Mouse (Mus musculus) intestine, postnatal 0 days (tissue): Measurements from ENCODE around the gene Rsph14. TPM values are rescaled to one million over a fixed set of nuclear protein-coding genes. Genes with fewer than 3 reads are reported as not detected.

ENCODE experiments used
- ATAC-seq: fragments of 200-750 bp; cut with Nextera tagmentation; 2 replicates; pipeline ENCODE4 v1.8.0; 2017; ENCODE audit warnings: mild to moderate bottlenecking, moderate TSS enrichment, moderate library complexity
- H3K27ac ChIP-seq: fragments of 300-500 bp; sonication (generic); 2 replicates; pipeline ENCODE4 v1.5.1; 2014; ENCODE audit warnings: mild to moderate bottlenecking, low read depth, low read length, moderate library complexity
- H3K27me3 ChIP-seq: fragments of 300-500 bp; sonication (generic); replicated peaks from 2 replicates; pipeline ENCODE4 v1.6.1; 2014; ENCODE audit warnings: low read length, mixed read lengths; ENCODE audit not compliant: control insufficient read depth, insufficient read depth
- H3K36me3 ChIP-seq: fragments of 300-500 bp; sonication (generic); 2 replicates; pipeline ENCODE4 v1.6.1; 2014; ENCODE audit warnings: mild to moderate bottlenecking, moderate library complexity; ENCODE audit not compliant: control insufficient read depth, insufficient read depth
- H3K4me1 ChIP-seq: fragments of 300-500 bp; sonication (generic); replicated peaks from 2 replicates; pipeline ENCODE4 v1.6.1; 2014; ENCODE audit warnings: antibody characterized with exemption, low read length, mixed read lengths; ENCODE audit not compliant: control insufficient read depth, insufficient read depth
- H3K4me2 ChIP-seq: fragments of 300-500 bp; sonication (generic); replicated peaks from 2 replicates; pipeline ENCODE4 v1.6.1; 2014; ENCODE audit warnings: low read depth, mild to moderate bottlenecking, moderate library complexity
- H3K4me3 ChIP-seq: fragments of 300-500 bp; sonication (generic); 2 replicates; pipeline ENCODE4 v1.5.1; 2014; ENCODE audit warnings: low read depth, low read length
- H3K9ac ChIP-seq: fragments of 300-500 bp; sonication (generic); 2 replicates; pipeline ENCODE4 v1.6.1; 2014; ENCODE audit warnings: mild to moderate bottlenecking, low read depth, low read length
- H3K9me3 ChIP-seq: fragments of 300-500 bp; sonication (generic); 2 replicates; pipeline ENCODE4 v1.6.1; 2016; ENCODE audit warnings: mixed run types; ENCODE audit not compliant: control insufficient read depth
- CTCF ChIP-seq: sonication (generic); IDR thresholded peaks from 2 replicates; pipeline ENCODE4 v1.5.1; 2016; ENCODE audit warnings: low read depth, mild to moderate bottlenecking, control low read depth, antibody characterized with exemption, moderate library complexity
- WGBS: fragments of 180-500 bp; shearing (Covaris S2); extraction: QIAGEN DNeasy Blood & Tissue Kit; methylation state at CpG from one replicate; pipeline ENCODE4 v1.1.7; 2014; 5-methylcytosine and 5-hydroxymethylcytosine counted together
- polyA plus RNA-seq: library from polyadenylated mRNA; unstranded; fragments of >200 nt; fragmentation: Nextera tagmentation; extraction: Ambion mirVana; gene quantifications from 2 replicates; pipeline ENCODE4 v1.2.1, GENCODE M21; 2015

The Rsph14 gene
- polyA plus RNA-seq, 1 experiment from 2014 or later: not detected

DNA sequence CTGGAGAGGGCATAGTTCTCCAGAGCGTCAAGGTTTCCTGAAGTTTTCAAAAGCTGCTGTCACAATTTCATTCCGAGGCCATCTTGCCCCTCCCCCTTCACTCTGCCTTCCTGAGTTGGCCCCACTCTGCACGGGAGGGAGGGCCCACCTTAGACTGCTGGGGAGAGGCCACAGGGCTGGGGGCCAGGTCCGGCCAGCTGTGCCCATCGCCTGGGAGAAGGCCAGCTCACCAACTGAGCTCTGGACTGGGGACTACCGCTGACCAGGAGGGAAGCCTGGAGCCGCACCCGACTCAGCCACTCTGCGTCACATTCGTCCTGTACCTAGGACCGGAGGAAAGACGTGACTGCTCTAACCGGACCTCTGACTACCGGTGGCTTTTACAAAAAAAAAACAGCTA is 16.9 kb downstream of the Rsph14 start:
- H3K4me3 ChIP-seq: no peak overlapping the region
- no peak for ATAC-seq
- no peaks in the 10 kb centered on the region for H3K9me3 ChIP-seq

DNA sequence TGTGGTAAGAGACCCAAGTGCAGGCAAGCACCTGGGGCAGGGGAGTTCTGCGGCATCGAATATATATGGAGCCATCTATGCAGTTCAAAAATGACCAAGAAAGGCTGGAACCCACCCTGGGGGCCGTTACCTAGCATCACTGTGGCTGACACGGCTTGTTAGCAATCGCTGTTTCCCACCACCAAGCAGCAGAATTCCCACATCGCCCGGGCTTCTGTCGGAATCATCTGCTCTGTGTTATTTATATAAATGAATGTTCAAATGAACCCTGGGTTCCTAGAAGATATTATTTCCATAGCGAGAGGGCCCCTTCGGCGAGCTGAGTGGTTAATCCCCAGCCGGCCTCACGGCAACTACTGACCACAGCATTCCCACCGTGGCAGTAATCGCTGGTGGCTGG is 21.7 kb downstream of the Rsph14 start:
- Histone ChIP-seq H3K27ac (no peak overlapping the region), H3K4me1 (no peaks in the 10 kb centered on the region), H3K4me3 (no peak overlapping the region), H3K36me3 (no peaks in the 10 kb centered on the region), H3K9me3 (no peaks in the 10 kb centered on the region), H3K27me3 (no peaks in the 10 kb centered on the region), H3K9ac (no peak overlapping the region), H3K4me2 (no peak overlapping the region)
- no peak for ATAC-seq
- WGBS: 86% methylated on average over 15 of the region's 15 CpGs
- no peak for TF ChIP-seq CTCF

More for the DNA sequence above, 16.9 kb downstream of the Rsph14 start:
- Histone ChIP-seq H3K4me1 (no peaks in the 10 kb centered on the region), H3K9ac (no peak overlapping the region), H3K36me3 (no peaks in the 10 kb centered on the region), H3K4me2 (no peak overlapping the region), H3K27ac (no peak overlapping the region), H3K27me3 (no peaks in the 10 kb centered on the region)
- no peak for TF ChIP-seq CTCF
- 65% methylated on average over 14 of the region's 14 CpGs for WGBS

DNA sequence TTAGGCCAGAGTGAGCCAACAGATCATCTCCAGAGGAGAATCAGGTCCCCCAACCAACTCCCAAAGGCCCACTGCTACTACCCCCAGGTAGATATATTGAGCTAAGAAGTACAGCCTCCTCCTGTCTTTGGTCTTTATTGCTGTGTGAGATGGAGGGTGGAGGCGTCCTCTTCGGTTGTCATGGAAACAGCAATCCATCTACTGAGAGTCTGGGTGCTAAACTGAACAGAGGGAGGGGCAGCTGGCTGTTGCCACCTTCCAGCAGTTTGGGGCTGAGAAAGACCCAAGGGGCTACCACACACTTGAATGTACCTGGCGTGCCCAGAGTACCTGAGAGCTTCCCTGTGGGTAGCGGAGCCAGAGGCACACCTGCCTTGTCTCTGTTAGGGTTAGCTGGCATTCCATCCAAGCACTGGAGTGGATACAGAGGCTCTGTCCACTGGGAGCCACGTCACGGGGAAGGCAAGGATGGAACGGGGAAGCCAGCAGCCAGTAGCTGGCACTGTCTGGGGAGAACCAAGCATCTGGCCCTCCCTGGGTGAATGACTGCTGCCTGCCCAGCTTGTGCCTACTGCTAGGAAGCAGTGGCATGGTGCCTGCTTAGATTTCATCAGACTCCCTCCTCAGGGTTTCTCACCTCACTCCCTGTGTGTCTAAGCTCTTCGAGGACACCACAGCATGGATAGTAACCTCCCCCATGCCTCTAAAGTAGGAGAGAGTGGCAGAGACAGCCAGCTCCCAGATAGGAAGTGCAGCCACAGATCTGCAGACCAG is 25.3 kb downstream of the Rsph14 start:
- no peaks in the 10 kb centered on the region for H3K4me1 ChIP-seq
- no peak for ATAC-seq
- no peaks in the 10 kb centered on the region for H3K9me3 ChIP-seq
- H3K4me2 ChIP-seq: no peak overlapping the region
- no peak overlapping the region for H3K9ac ChIP-seq
- no peaks in the 10 kb centered on the region for H3K27me3 ChIP-seq
- no peak for TF ChIP-seq CTCF
- WGBS: 82% methylated on average over 8 of the region's 8 CpGs
- H3K27ac ChIP-seq: no peak overlapping the region
- H3K36me3 ChIP-seq: no peaks in the 10 kb centered on the region
- H3K4me3 ChIP-seq: no peak overlapping the region

DNA sequence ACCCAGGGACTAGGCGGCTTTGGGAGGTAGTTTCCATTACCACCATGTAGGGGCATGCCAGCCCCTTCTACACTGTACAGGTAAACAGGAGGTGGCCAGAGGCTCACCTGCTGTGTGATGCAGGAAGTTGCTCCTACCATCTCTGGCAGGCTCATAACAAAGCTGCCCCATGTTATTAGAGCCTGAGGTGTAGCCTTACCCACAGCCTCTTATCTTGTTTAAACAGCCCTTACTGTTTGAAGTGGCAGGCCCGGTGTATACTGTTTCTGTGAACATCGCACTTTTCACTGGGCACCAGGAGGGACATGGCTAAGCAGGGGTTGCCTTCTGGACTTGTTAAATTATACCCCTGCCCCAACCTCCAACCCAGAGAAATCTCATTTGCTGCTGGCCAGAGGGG is 28.3 kb downstream of the Rsph14 start:
- H3K27me3 ChIP-seq: no peaks in the 10 kb centered on the region
- TF ChIP-seq CTCF: no peak
- no peak overlapping the region for H3K4me3 ChIP-seq
- H3K9ac ChIP-seq: no peak overlapping the region
- H3K36me3 ChIP-seq: no peaks in the 10 kb centered on the region
- no peak overlapping the region for H3K4me2 ChIP-seq
- H3K27ac ChIP-seq: no peak overlapping the region
- no peaks in the 10 kb centered on the region for H3K4me1 ChIP-seq
- whole genome bisulfite sequencing: 27% methylated on average over 3 of the region's 3 CpGs
- H3K9me3 ChIP-seq: no peaks in the 10 kb centered on the region
- ATAC-seq: no peak

DNA sequence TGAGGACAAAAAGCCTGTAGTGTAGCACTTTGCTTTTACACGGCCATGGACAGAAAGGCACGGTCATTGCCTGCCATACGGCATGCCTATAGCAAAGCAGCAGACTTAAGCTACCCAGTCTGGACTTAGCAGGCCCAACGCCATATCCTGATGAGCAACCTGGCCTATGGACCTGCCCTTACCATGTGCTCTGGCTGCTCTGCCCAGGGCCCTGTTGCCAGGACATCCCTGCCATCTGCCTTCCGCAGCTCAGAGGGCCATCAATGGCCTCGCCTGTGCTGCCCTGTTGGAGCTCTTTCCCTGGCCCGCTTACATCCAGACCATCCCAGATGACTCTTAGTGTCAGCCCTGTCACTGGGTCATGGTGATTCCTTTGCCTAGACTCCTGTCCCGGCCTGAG is 31.0 kb downstream of the Rsph14 start:
- no peaks in the 10 kb centered on the region for H3K9me3 ChIP-seq
- H3K27ac ChIP-seq: no peak overlapping the region
- 91% methylated on average over 8 of the region's 8 CpGs for WGBS
- H3K27me3 ChIP-seq: no peaks in the 10 kb centered on the region
- H3K36me3 ChIP-seq: no peaks in the 10 kb centered on the region
- H3K4me2 ChIP-seq: no peak overlapping the region
- no peak for TF ChIP-seq CTCF
- no peak for ATAC-seq
- no peak overlapping the region for H3K9ac ChIP-seq
- H3K4me3 ChIP-seq: no peak overlapping the region
- no peaks in the 10 kb centered on the region for H3K4me1 ChIP-seq

DNA sequence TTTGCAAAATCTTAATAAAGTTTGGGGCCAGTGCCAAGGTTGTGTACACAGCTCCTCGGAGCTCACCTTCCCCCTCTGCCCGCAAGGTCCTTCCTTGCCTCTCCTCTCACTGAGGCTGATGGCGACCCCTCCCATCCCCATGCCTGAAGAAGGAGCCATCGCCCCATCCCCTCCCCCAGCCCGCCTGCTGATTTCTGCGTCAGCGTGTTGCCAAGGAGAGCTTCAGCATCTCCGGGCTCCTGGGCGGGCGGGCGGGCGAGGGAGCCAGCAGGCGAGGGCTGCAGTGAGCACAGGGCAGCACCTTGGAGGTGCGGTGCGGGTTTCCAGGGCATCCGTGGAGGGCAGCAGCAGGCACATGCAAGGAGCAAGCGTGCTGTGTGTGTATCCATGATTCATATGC is 37.0 kb downstream of the Rsph14 start:
- WGBS: 6% methylated on average over 17 of the region's 17 CpGs
- Histone ChIP-seq H3K36me3 (no peaks in the 10 kb centered on the region), H3K9me3 (no peaks in the 10 kb centered on the region), H3K27me3 (no peaks in the 10 kb centered on the region), H3K27ac (no peak overlapping the region), H3K4me2 (peak overlapping the region; percentile 47), H3K4me1 (no peaks in the 10 kb centered on the region), H3K4me3 (no peak overlapping the region), H3K9ac (no peak overlapping the region)
- no peak for TF ChIP-seq CTCF
- ATAC-seq: peak; percentile 38; the same call in 1 of the 2 replicates

DNA sequence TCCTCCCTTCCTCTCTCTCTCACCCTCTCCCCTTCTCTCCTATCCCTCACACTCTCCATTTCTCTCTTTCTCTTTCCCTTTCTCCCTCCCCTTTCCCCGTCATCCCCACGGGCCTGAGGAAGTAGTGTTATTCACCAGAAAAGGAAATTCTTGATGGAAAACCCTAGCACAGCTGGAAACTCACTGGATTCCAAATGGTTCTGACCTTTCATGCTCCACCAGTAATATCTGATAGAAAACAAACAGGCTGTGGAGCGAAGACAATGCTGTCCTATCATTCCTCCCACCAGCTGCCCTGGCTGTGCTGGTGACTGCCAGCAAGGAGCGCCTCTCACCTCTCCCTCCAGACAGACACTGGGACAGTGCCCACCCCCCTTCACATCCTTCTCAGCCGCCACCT is 37.5 kb downstream of the Rsph14 start:
- Histone ChIP-seq H3K4me1 (no peaks in the 10 kb centered on the region), H3K9me3 (no peaks in the 10 kb centered on the region), H3K36me3 (no peaks in the 10 kb centered on the region), H3K9ac (no peak overlapping the region), H3K4me3 (no peak overlapping the region), H3K27ac (no peak overlapping the region), H3K27me3 (no peaks in the 10 kb centered on the region), H3K4me2 (peak overlapping the region; percentile 47)
- 12% methylated on average over 5 of the region's 5 CpGs for WGBS
- ATAC-seq: no peak
- TF ChIP-seq CTCF: no peak
